ENCODE assay signal across 17 mouse cellular contexts in the genomic region with DNA sequence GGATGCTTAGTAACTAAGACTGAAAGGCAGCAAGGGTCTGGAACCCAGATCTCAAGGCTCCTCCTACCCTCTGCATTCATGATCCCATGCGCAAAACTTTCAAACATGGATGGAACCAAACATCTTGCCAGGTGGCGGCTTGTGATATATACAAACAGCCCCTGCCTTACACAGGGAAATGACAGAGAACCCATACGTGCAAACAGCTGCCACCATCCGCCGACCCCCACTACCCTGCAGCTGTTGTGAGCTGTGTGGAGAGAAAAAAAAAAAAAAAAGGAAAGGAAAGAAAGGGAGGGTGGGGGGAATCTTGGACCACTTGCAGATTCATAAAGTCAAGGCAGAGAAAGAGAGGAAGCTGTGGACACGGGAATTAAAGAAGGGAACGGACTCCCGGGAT. TPM values are rescaled to one million over a fixed set of nuclear protein-coding genes. Genes with fewer than 3 reads are reported as not detected.
DNase-seq lines count a peak whose midpoint lies in the region; ATAC-seq and TF ChIP-seq lines count a peak whose summit lies in the region.
"Had no signal": no experiment of that assay in that cellular context is flagged by ENCODE, and none has a peak within 500 bp of the region (broad histone marks: within the 10 kb centered on the region; RNA-seq: fewer than 3 reads in every experiment).

No protein-coding gene starts in this region.

- H3K27me3 ChIP-seq in limb, embryonic 11.5 days (ENCODE audit: control insufficient read depth, insufficient read depth, low read length) = no peaks in the 10 kb centered on the region
- H3K27me3 ChIP-seq in limb, embryonic 10.5 days (ENCODE audit: low read depth, poor library complexity, severe bottlenecking) = 0 out of 2 replicates have a peak, but pooled peaks cover 25% of the 10 kb centered on the region
- no peaks in the 10 kb centered on the region for H3K27me3 ChIP-seq in ES-Bruce4 (ENCODE audit: control insufficient read depth, insufficient read depth, low read length, poor library complexity, severe bottlenecking)
- no peaks in the 10 kb centered on the region; the same call in 1 of the 2 replicates for H3K27me3 ChIP-seq in limb, embryonic 13.5 days
- H3K27me3 ChIP-seq: hindbrain, embryonic 15.5 days had no signal

- H3K36me3 ChIP-seq in limb, embryonic 11.5 days (ENCODE audit: control insufficient read depth, insufficient read depth, low read length) = no peaks in the 10 kb centered on the region
- H3K36me3 ChIP-seq in limb, embryonic 10.5 days = no peaks in the 10 kb centered on the region
- H3K36me3 ChIP-seq in ES-Bruce4 (ENCODE audit: control insufficient read depth, insufficient read depth, low read length, poor library complexity, severe bottlenecking) = no peaks in the 10 kb centered on the region
- no peaks in the 10 kb centered on the region for H3K36me3 ChIP-seq in limb, embryonic 13.5 days
- H3K36me3 ChIP-seq: hindbrain, embryonic 15.5 days had no signal

- no peak overlapping the region for H3K4me2 ChIP-seq in limb, embryonic 11.5 days (ENCODE audit: low read depth, severe bottlenecking)
- H3K4me2 ChIP-seq in limb, embryonic 13.5 days (replicated peaks) = no peak overlapping the region
- H3K4me2 ChIP-seq: heart, embryonic 11.5 days; hindbrain, embryonic 15.5 days; liver, embryonic 11.5 days; midbrain, embryonic 11.5 days had no signal

- no peaks in the 10 kb centered on the region for H3K4me1 ChIP-seq in limb, embryonic 11.5 days (ENCODE audit: control insufficient read depth, insufficient read depth, low read length)
- peaks cover 30% of the 10 kb centered on the region for H3K4me1 ChIP-seq in limb, embryonic 10.5 days
- peaks cover 6% of the 10 kb centered on the region for H3K4me1 ChIP-seq in ES-Bruce4 (ENCODE audit: control insufficient read depth, insufficient read depth, low read length)
- H3K4me1 ChIP-seq in limb, embryonic 13.5 days = peaks cover 27% of the 10 kb centered on the region

- 57% methylated on average over 8 of the region's 8 CpGs for WGBS in limb, embryonic 11.5 days
- 65% methylated on average over 8 of the region's 8 CpGs for WGBS in limb, embryonic 10.5 days
- 54% methylated on average over 8 of the region's 8 CpGs for WGBS in limb, embryonic 13.5 days

- no peak overlapping the region for H3K27ac ChIP-seq in limb, embryonic 11.5 days (replicated peaks; ENCODE audit: low read depth, low read length)
- H3K27ac ChIP-seq in limb, embryonic 10.5 days = no peak overlapping the region
- H3K27ac ChIP-seq in ES-Bruce4 (ENCODE audit: insufficient read depth, low read length) = peak overlapping the region; percentile 95
- no peak overlapping the region for H3K27ac ChIP-seq in limb, embryonic 13.5 days
- H3K27ac ChIP-seq: hindbrain, embryonic 15.5 days had no signal

- H3K4me3 ChIP-seq in limb, embryonic 11.5 days (ENCODE audit: low read depth, low read length) = no peak overlapping the region
- no peak overlapping the region for H3K4me3 ChIP-seq in limb, embryonic 10.5 days
- peak overlapping the region; percentile 13 for H3K4me3 ChIP-seq in ES-Bruce4 (ENCODE audit: low read depth, low read length)
- no peak overlapping the region for H3K4me3 ChIP-seq in limb, embryonic 13.5 days
- H3K4me3 ChIP-seq: hindbrain, embryonic 15.5 days had no signal

- TF ChIP-seq POLR2A in ES-Bruce4 (IDR thresholded peaks at IDR 0.05; ENCODE audit: insufficient read depth, low read length) = no peak

- no peak overlapping the region for H3K9ac ChIP-seq in limb, embryonic 11.5 days (ENCODE audit: low read length)
- peak overlapping the region; percentile 57 for H3K9ac ChIP-seq in ES-Bruce4 (ENCODE audit: low read depth, poor library complexity, severe bottlenecking)
- no peak overlapping the region for H3K9ac ChIP-seq in limb, embryonic 13.5 days
- H3K9ac ChIP-seq: hindbrain, embryonic 15.5 days; liver, postnatal 0 days had no signal

- DNase-seq in limb, embryonic 11.5 days (ENCODE audit: low spot score) = no peak
- no peak for DNase-seq in limb, embryonic 10.5 days (ENCODE audit: low spot score)
- DNase-seq in R1 (ENCODE audit: low read depth, low spot score) = peak; percentile 54
- DNase-seq in left cerebral cortex, adult 11 months (ENCODE audit: low spot score) = no peak
- DNase-seq in layer of hippocampus, postnatal 25 days (ENCODE audit: extremely low spot score in 1 of 2, low spot score in 1 of 2) = no peak
- DNase-seq: adrenal gland, postnatal 36 days; cerebellum, adult 11-12 months; cerebellum, postnatal 14 days; kidney, postnatal 36 days; liver, postnatal 0 days; lung, postnatal 10 days had no signal

- no peak for TF ChIP-seq EP300 in ES-Bruce4 (IDR thresholded peaks at IDR 0.05; ENCODE audit: insufficient read depth, low read depth, low read length)

- TF ChIP-seq CTCF in ES-Bruce4 (IDR thresholded peaks at IDR 0.05; ENCODE audit: low read depth, low read length) = no peak

- H3K9me3 ChIP-seq in limb, embryonic 11.5 days (ENCODE audit: control insufficient read depth, low read length) = no peaks in the 10 kb centered on the region
- no peaks in the 10 kb centered on the region for H3K9me3 ChIP-seq in limb, embryonic 10.5 days (replicated peaks)
- H3K9me3 ChIP-seq in ES-Bruce4 (replicated peaks; ENCODE audit: control insufficient read depth, insufficient read depth, low read length, poor library complexity, severe bottlenecking) = no peaks in the 10 kb centered on the region
- no peaks in the 10 kb centered on the region for H3K9me3 ChIP-seq in limb, embryonic 13.5 days
- H3K9me3 ChIP-seq: hindbrain, embryonic 15.5 days had no signal

- ATAC-seq in limb, embryonic 11.5 days (ENCODE audit: insufficient number of reproducible peaks, low FRiP score, low TSS enrichment, low read depth) = peak; percentile 42; the same call in 1 of the 2 replicates
- peak; percentile 37 for ATAC-seq in limb, embryonic 13.5 days (ENCODE audit: low FRiP score, low read depth)

RNA-seq across cellular contexts. Expression of a gene that starts 2.4 kb away (rescaled TPM):
- polyA plus RNA-seq in limb, embryonic 11.5 days (2014; fragmentation: Nextera tagmentation; extraction: Ambion mirVana) = 54.7 and 57.7 TPM in 2 replicates
- 36.1 and 45.1 TPM in 2 replicates for polyA plus RNA-seq in limb, embryonic 10.5 days (2016; fragmentation: Nextera tagmentation; extraction: Ambion mirVana)
- polyA plus RNA-seq in ES-Bruce4 (2011; ENCODE audit: insufficient read depth, insufficient read length, low read depth, missing spikeins) = 323 and 339 TPM in 2 replicates
- polyA plus RNA-seq in limb, embryonic 13.5 days (2015; fragmentation: Nextera tagmentation; extraction: Ambion mirVana) = 42.6 and 46.1 TPM in 2 replicates
- 10 to 100 TPM; 21.7 to 22.0 TPM for total RNA-seq in layer of hippocampus, postnatal 25 days (2021)
